Mouse (Mus musculus) midbrain, embryonic 11.5 days (tissue): ENCODE measurements around the gene Catsper3. TPM values are rescaled to one million over a fixed set of nuclear protein-coding genes. Genes with fewer than 3 reads are reported as not detected.

ENCODE experiments used
- ATAC-seq: fragments of 200-750 bp; cut with Nextera tagmentation; 2 replicates; pipeline ENCODE4 v1.8.0; 2017; ENCODE audit warnings: moderate TSS enrichment, moderate library complexity; ENCODE audit not compliant: low FRiP score
- DNase-seq: peaks from one replicate; pipeline ENCODE4 v3.0.0; 2015; ENCODE audit warnings: low spot score; ENCODE audit errors: missing footprints
- H3K27ac ChIP-seq: fragments of 300-500 bp; sonication (generic); 2 replicates; pipeline ENCODE4 v1.5.1; 2014; ENCODE audit warnings: low read depth, low read length
- H3K27me3 ChIP-seq: fragments of 300-500 bp; sonication (generic); 2 replicates; pipeline ENCODE4 v1.6.1; 2014; ENCODE audit warnings: mild to moderate bottlenecking, low read length, moderate library complexity, mixed read lengths; ENCODE audit not compliant: control insufficient read depth, insufficient read depth
- H3K36me3 ChIP-seq: fragments of 300-500 bp; sonication (generic); 2 replicates; pipeline ENCODE4 v1.6.1; 2014; ENCODE audit warnings: mild to moderate bottlenecking, low read length, moderate library complexity, mixed read lengths; ENCODE audit not compliant: control insufficient read depth, insufficient read depth
- H3K4me1 ChIP-seq: fragments of 300-500 bp; sonication (generic); 2 replicates; pipeline ENCODE4 v1.6.1; 2014; ENCODE audit warnings: low read length; ENCODE audit not compliant: control insufficient read depth, insufficient read depth
- H3K4me2 ChIP-seq: fragments of 300-500 bp; sonication (generic); 2 replicates; pipeline ENCODE4 v1.6.1; 2014; ENCODE audit warnings: mild to moderate bottlenecking, moderate library complexity
- H3K4me3 ChIP-seq: fragments of 300-500 bp; sonication (generic); 2 replicates; pipeline ENCODE4 v1.5.1; 2014; ENCODE audit warnings: low read depth, low read length
- H3K9ac ChIP-seq: fragments of 300-500 bp; sonication (generic); 2 replicates; pipeline ENCODE4 v1.6.1; 2014; ENCODE audit warnings: low read length
- H3K9me3 ChIP-seq: fragments of 300-500 bp; sonication (generic); 2 replicates; pipeline ENCODE4 v1.6.1; 2016; ENCODE audit warnings: low read length; ENCODE audit not compliant: control insufficient read depth
- WGBS: fragments of 180-500 bp; shearing (Covaris S2); extraction: QIAGEN DNeasy Blood & Tissue Kit; methylation state at CpG from one replicate; pipeline ENCODE4 v1.1.7; 2014; 5-methylcytosine and 5-hydroxymethylcytosine counted together
- polyA plus RNA-seq: library from polyadenylated mRNA; unstranded; fragments of >200 nt; fragmentation: Nextera tagmentation; extraction: Ambion mirVana; gene quantifications from 2 replicates; pipeline ENCODE4 v1.2.1, GENCODE M21; 2014

Catsper3 gene
- polyA plus RNA-seq, 1 experiment from 2014 or later: not detected

GRCm38 (mm10) chr13:55836142-55836625 lies 51.8 kb downstream of the Catsper3 start, which contains the start of gene Pitx1:
Pitx1 (minus strand) TSS chr13:55836192.
- Histone ChIP-seq H3K27ac (no peak within 1 kb of the TSS), H3K4me1 (peaks cover 19% of the 10 kb centered on the region), H3K9me3 (no peaks in the 10 kb centered on the region), H3K4me2 (peak within 1 kb of the TSS; percentile 20; the same call in 1 of the 2 replicates), H3K27me3 (peaks cover 93% of the 10 kb centered on the region), H3K36me3 (no peaks in the 10 kb centered on the region), H3K4me3 (peak within 1 kb of the TSS; percentile 10), H3K9ac (no peak within 1 kb of the TSS)
- ATAC-seq (no peak), DNase-seq (peak; percentile 95)
- under 1% methylated on average over 35 of the region's 36 CpGs for WGBS

- H3K4me2 ChIP-seq: no peak overlapping the region
- WGBS: under 1% methylated on average over 32 of the region's 32 CpGs
- H3K27me3 ChIP-seq: peaks cover 91% of the 10 kb centered on the region
- H3K36me3 ChIP-seq: no peaks in the 10 kb centered on the region
- H3K27ac ChIP-seq: no peak overlapping the region
- no peak overlapping the region for H3K9ac ChIP-seq
- H3K9me3 ChIP-seq: no peaks in the 10 kb centered on the region
- ATAC-seq (no peak), DNase-seq (peak; percentile 95)
- no peak overlapping the region for H3K4me3 ChIP-seq
- H3K4me1 ChIP-seq: peaks cover 19% of the 10 kb centered on the region
Measured at GRCm38 (mm10) chr13:55836786-55837780, 52.7 kb downstream of the Catsper3 start.

- H3K27me3 ChIP-seq: peaks cover 61% of the 10 kb centered on the region
- H3K9ac ChIP-seq: no peak overlapping the region
- no peak overlapping the region for H3K4me2 ChIP-seq
- no peak overlapping the region for H3K27ac ChIP-seq
- no peak overlapping the region for H3K4me3 ChIP-seq
- 31% methylated on average over 14 of the region's 14 CpGs for WGBS
- peaks cover 5% of the 10 kb centered on the region; the same call in 1 of the 2 replicates for H3K9me3 ChIP-seq
- H3K4me1 ChIP-seq: peaks cover 19% of the 10 kb centered on the region
- peak; percentile 88 for DNase-seq
- no peak for ATAC-seq
- H3K36me3 ChIP-seq: no peaks in the 10 kb centered on the region
Measured at GRCm38 (mm10) chr13:55840223-55840622, 55.9 kb downstream of the Catsper3 start.

- WGBS: 94% methylated on average over 1 of the region's 1 CpGs
- ATAC-seq: no peak
- Histone ChIP-seq H3K9ac (no peak overlapping the region), H3K36me3 (no peaks in the 10 kb centered on the region), H3K4me2 (no peak overlapping the region), H3K4me1 (peaks cover 10% of the 10 kb centered on the region), H3K4me3 (no peak overlapping the region), H3K27me3 (peaks cover 29% of the 10 kb centered on the region), H3K27ac (no peak overlapping the region), H3K9me3 (peaks cover 5% of the 10 kb centered on the region; the same call in 1 of the 2 replicates)
- peak; percentile 88 for DNase-seq
Measured at GRCm38 (mm10) chr13:55843700-55844099, 59.3 kb downstream of the Catsper3 start.

GRCm38 (mm10) chr13:55847805-55848204 lies 63.4 kb downstream of the Catsper3 start:
- Histone ChIP-seq H3K4me3 (no peak overlapping the region), H3K9ac (no peak overlapping the region), H3K4me1 (peaks cover 4% of the 10 kb centered on the region), H3K4me2 (no peak overlapping the region), H3K9me3 (peaks cover 5% of the 10 kb centered on the region; the same call in 1 of the 2 replicates), H3K27me3 (peaks cover 3% of the 10 kb centered on the region; the same call in 1 of the 2 replicates), H3K27ac (no peak overlapping the region), H3K36me3 (no peaks in the 10 kb centered on the region)
- no peak for ATAC-seq
- DNase-seq: no peak
- 71% methylated on average over 10 of the region's 10 CpGs for WGBS

GRCm38 (mm10) chr13:55848604-55849190 lies 64.3 kb downstream of the Catsper3 start:
- Histone ChIP-seq H3K4me1 (peaks cover 4% of the 10 kb centered on the region), H3K27ac (no peak overlapping the region), H3K4me3 (no peak overlapping the region), H3K36me3 (no peaks in the 10 kb centered on the region), H3K4me2 (no peak overlapping the region), H3K9ac (no peak overlapping the region), H3K9me3 (peaks cover 3% of the 10 kb centered on the region; the same call in 1 of the 2 replicates), H3K27me3 (peaks cover 3% of the 10 kb centered on the region; the same call in 1 of the 2 replicates)
- 60% methylated on average over 13 of the region's 13 CpGs for WGBS
- DNase-seq (no peak), ATAC-seq (no peak; the same call in 1 of the 2 replicates)

GRCm38 (mm10) chr13:55850726-55851125 lies 66.4 kb downstream of the Catsper3 start:
- H3K4me2 ChIP-seq: no peak overlapping the region
- WGBS: 67% methylated on average over 5 of the region's 5 CpGs
- no peaks in the 10 kb centered on the region for H3K36me3 ChIP-seq
- H3K9me3 ChIP-seq: no peaks in the 10 kb centered on the region
- peaks cover 4% of the 10 kb centered on the region for H3K4me1 ChIP-seq
- H3K27me3 ChIP-seq: peaks cover 6% of the 10 kb centered on the region; the same call in 1 of the 2 replicates
- no peak overlapping the region for H3K9ac ChIP-seq
- H3K4me3 ChIP-seq: no peak overlapping the region
- no peak overlapping the region for H3K27ac ChIP-seq
- ATAC-seq (0 out of 2 replicates have a peak, but pooled peaks have one; percentile 24), DNase-seq (no peak)

- no peak overlapping the region for H3K27ac ChIP-seq
- H3K27me3 ChIP-seq: peaks cover 10% of the 10 kb centered on the region
- no peaks in the 10 kb centered on the region for H3K9me3 ChIP-seq
- H3K36me3 ChIP-seq: no peaks in the 10 kb centered on the region
- H3K9ac ChIP-seq: no peak overlapping the region
- H3K4me1 ChIP-seq: peaks cover 4% of the 10 kb centered on the region
- 71% methylated on average over 3 of the region's 3 CpGs for WGBS
- H3K4me3 ChIP-seq: no peak overlapping the region
- ATAC-seq: no peak
- no peak overlapping the region for H3K4me2 ChIP-seq
- DNase-seq: no peak
Measured at GRCm38 (mm10) chr13:55852205-55852604, 67.8 kb downstream of the Catsper3 start.
